9 mouse cellular contexts compared by ENCODE assay signal in genomic region chr5:32139516-32140037, GRCm38 (mm10). TPM values are rescaled to one million over a fixed set of nuclear protein-coding genes. Genes with fewer than 3 reads are reported as not detected.
DNase-seq lines count a peak whose midpoint lies in the region; ATAC-seq lines count a peak whose summit lies in the region.
"Had no signal": no experiment of that assay in that cellular context is flagged by ENCODE, and none has a peak within 500 bp of the region (broad histone marks: within the 10 kb centered on the region; RNA-seq: fewer than 3 reads in every experiment).

No protein-coding gene starts in this region.

- peaks cover 33% of the 10 kb centered on the region for H3K27me3 ChIP-seq in hindbrain, embryonic 14.5 days (ENCODE audit: control insufficient read depth, insufficient read depth, low read length)
- H3K27me3 ChIP-seq in hindbrain, embryonic 13.5 days: peaks cover 42% of the 10 kb centered on the region
- H3K27me3 ChIP-seq in heart, embryonic 10.5 days (ENCODE audit: insufficient read depth, poor library complexity, severe bottlenecking): no peaks in the 10 kb centered on the region

- no peak overlapping the region for H3K27ac ChIP-seq in hindbrain, embryonic 14.5 days
- H3K27ac ChIP-seq in hindbrain, embryonic 13.5 days: no peak overlapping the region
- peak overlapping the region; percentile 56; the same call in 1 of the 2 replicates for H3K27ac ChIP-seq in heart, embryonic 10.5 days
- H3K27ac ChIP-seq: neural tube, embryonic 12.5 days had no signal

- no peaks in the 10 kb centered on the region for H3K36me3 ChIP-seq in hindbrain, embryonic 14.5 days (replicated peaks; ENCODE audit: control insufficient read depth, insufficient read depth)
- H3K36me3 ChIP-seq in hindbrain, embryonic 13.5 days: no peaks in the 10 kb centered on the region
- no peaks in the 10 kb centered on the region for H3K36me3 ChIP-seq in heart, embryonic 10.5 days
- H3K36me3 ChIP-seq: neural tube, embryonic 12.5 days had no signal

- 0 out of 2 replicates have a peak, but pooled peaks cover under 1% of the 10 kb centered on the region for H3K4me1 ChIP-seq in hindbrain, embryonic 14.5 days (replicated peaks; ENCODE audit: control insufficient read depth, insufficient read depth, low read length)
- peaks cover 22% of the 10 kb centered on the region for H3K4me1 ChIP-seq in hindbrain, embryonic 13.5 days (replicated peaks)
- H3K4me1 ChIP-seq in heart, embryonic 10.5 days: peaks cover 48% of the 10 kb centered on the region

- no peak overlapping the region for H3K4me2 ChIP-seq in hindbrain, embryonic 14.5 days (replicated peaks)
- H3K4me2 ChIP-seq in hindbrain, embryonic 13.5 days: no peak overlapping the region
- H3K4me2 ChIP-seq: neural tube, embryonic 12.5 days had no signal

- no peak overlapping the region for H3K4me3 ChIP-seq in hindbrain, embryonic 14.5 days (replicated peaks; ENCODE audit: low read length)
- H3K4me3 ChIP-seq in hindbrain, embryonic 13.5 days: no peak overlapping the region
- H3K4me3 ChIP-seq in heart, embryonic 10.5 days: peak overlapping the region; percentile 81; the same call in 1 of the 2 replicates
- H3K4me3 ChIP-seq: neural tube, embryonic 12.5 days had no signal

- H3K9ac ChIP-seq in hindbrain, embryonic 14.5 days: no peak overlapping the region
- no peak overlapping the region for H3K9ac ChIP-seq in hindbrain, embryonic 13.5 days
- H3K9ac ChIP-seq: neural tube, embryonic 12.5 days had no signal

- H3K9me3 ChIP-seq in hindbrain, embryonic 14.5 days (ENCODE audit: control insufficient read depth, low read length): no peaks in the 10 kb centered on the region
- no peaks in the 10 kb centered on the region for H3K9me3 ChIP-seq in hindbrain, embryonic 13.5 days
- H3K9me3 ChIP-seq in heart, embryonic 10.5 days: no peaks in the 10 kb centered on the region
- H3K9me3 ChIP-seq: neural tube, embryonic 12.5 days had no signal

- no peak for ATAC-seq in hindbrain, embryonic 14.5 days (ENCODE audit: low FRiP score)
- ATAC-seq in hindbrain, embryonic 13.5 days (ENCODE audit: low FRiP score): no peak
- ATAC-seq in CD4-positive, CD25-positive, alpha-beta regulatory T cell, adult 4 months: peak; percentile 14

- 56% methylated on average over 9 of the region's 9 CpGs for WGBS in hindbrain, embryonic 14.5 days
- 54% methylated on average over 9 of the region's 9 CpGs for WGBS in hindbrain, embryonic 13.5 days
- 33% methylated on average over 9 of the region's 9 CpGs for WGBS in heart, embryonic 10.5 days

- DNase-seq in hindbrain, embryonic 14.5 days (ENCODE audit: low spot score): peak; percentile 89
- DNase-seq in c-Kit-negative CD71-positive TER-119-positive erythroid progenitor cells, embryonic 14.5 days (ENCODE audit: low read depth, low spot score): peak; percentile 17
- no peak for DNase-seq in heart, embryonic 10.5 days (ENCODE audit: low spot score)
- DNase-seq in kidney, postnatal 4 days: peak; percentile 51 to 65
- DNase-seq in lung, postnatal 4 days: peak; percentile 72 to 74
- no peak for DNase-seq in frontal cortex, postnatal 14 days (ENCODE audit: low spot score in 2 of 2)

RNA-seq across cellular contexts. Expression of gene Fosl2, which starts 4.0 kb away (rescaled TPM):
- 0.80 and 1.1 TPM in 2 replicates for polyA plus RNA-seq in hindbrain, embryonic 14.5 days (2014; fragmentation: Nextera tagmentation; extraction: Ambion mirVana)
- polyA plus RNA-seq in hindbrain, embryonic 13.5 days (2015; fragmentation: Nextera tagmentation; extraction: Ambion mirVana): 0.36 and 0.40 TPM in 2 replicates
- 1 to 10 TPM; 1.5 to 1.9 TPM for polyA plus RNA-seq in CD4-positive, CD25-positive, alpha-beta regulatory T cell, adult 4 months (2017; shearing (Covaris generic))
- 2.1 TPM in 2 replicates for polyA plus RNA-seq in heart, embryonic 10.5 days (2016; fragmentation: Nextera tagmentation; extraction: Ambion mirVana)

Comparison
In these comparisons a context has a peak if more than half of its experiments do, and no peak if none do; other contexts are left out.
1. DNase-seq: peak in hindbrain, embryonic 14.5 days (single experiment), c-Kit-negative CD71-positive TER-119-positive erythroid progenitor cells, embryonic 14.5 days (single experiment), kidney, postnatal 4 days (2 of 2) and lung, postnatal 4 days (2 of 2); none in heart, embryonic 10.5 days (single experiment) and frontal cortex, postnatal 14 days (0 of 2).